Mouse (Mus musculus) stomach, postnatal 0 days (tissue): Measurements from ENCODE around the gene Csdc2. TPM values are rescaled to one million over a fixed set of nuclear protein-coding genes. Genes with fewer than 3 reads are reported as not detected.

Source experiments
- ATAC-seq: fragments of 200-750 bp; cut with Nextera tagmentation; 2 replicates; pipeline ENCODE4 v1.8.0; 2017; ENCODE audit not compliant: low FRiP score, low TSS enrichment
- DNase-seq: peaks from one replicate; pipeline ENCODE4 v3.0.0-alpha.2; 2016; ENCODE audit warnings: low spot score
- H3K27ac ChIP-seq: fragments of 300-500 bp; sonication (generic); replicated peaks from 2 replicates; pipeline ENCODE4 v1.5.1; 2014; ENCODE audit warnings: mild to moderate bottlenecking, control low read depth
- H3K27me3 ChIP-seq: fragments of 300-500 bp; sonication (generic); 2 replicates; pipeline ENCODE4 v1.6.1; 2014; ENCODE audit warnings: low read length; ENCODE audit not compliant: control insufficient read depth, insufficient read depth
- H3K36me3 ChIP-seq: fragments of 300-500 bp; sonication (generic); 2 replicates; pipeline ENCODE4 v1.6.1; 2014; ENCODE audit warnings: low read length, mixed read lengths; ENCODE audit not compliant: control insufficient read depth, insufficient read depth
- H3K4me1 ChIP-seq: fragments of 300-500 bp; sonication (generic); replicated peaks from 2 replicates; pipeline ENCODE4 v1.6.1; 2014; ENCODE audit warnings: antibody characterized with exemption; ENCODE audit not compliant: control insufficient read depth, insufficient read depth
- H3K4me2 ChIP-seq: fragments of 300-500 bp; sonication (generic); replicated peaks from 2 replicates; pipeline ENCODE4 v1.6.1; 2014; ENCODE audit warnings: low read depth, mild to moderate bottlenecking, control low read depth, moderate library complexity
- H3K4me3 ChIP-seq: fragments of 300-500 bp; sonication (generic); 2 replicates; pipeline ENCODE4 v1.5.1; 2014; ENCODE audit warnings: low read depth, low read length, control low read depth
- H3K9ac ChIP-seq: fragments of 300-500 bp; sonication (generic); 2 replicates; pipeline ENCODE4 v1.6.1; 2014; ENCODE audit warnings: mild to moderate bottlenecking, low read length, control low read depth, mixed read lengths
- H3K9me3 ChIP-seq: fragments of 300-500 bp; sonication (generic); 2 replicates; pipeline ENCODE4 v1.6.1; 2016; ENCODE audit warnings: low read length; ENCODE audit not compliant: control insufficient read depth
- CTCF ChIP-seq: IDR thresholded peaks from 2 replicates; pipeline ENCODE4 v1.5.1; 2016; ENCODE audit warnings: antibody characterized with exemption, low read depth, mild to moderate bottlenecking, moderate library complexity
- EP300 ChIP-seq: optimal IDR thresholded peaks from 2 replicates; pipeline ENCODE3; 2016; ENCODE audit warnings: antibody characterized with exemption
- WGBS: fragments of 180-500 bp; shearing (Covaris S2); extraction: QIAGEN DNeasy Blood & Tissue Kit; methylation state at CpG from one replicate; pipeline ENCODE4 v1.1.7; 2014; 5-methylcytosine and 5-hydroxymethylcytosine counted together
- polyA plus RNA-seq: library from polyadenylated mRNA; unstranded; fragments of >200 nt; fragmentation: Nextera tagmentation; extraction: Ambion mirVana; gene quantifications from 2 replicates; pipeline ENCODE4 v1.2.1, GENCODE M21; 2015

The Csdc2 gene
- polyA plus RNA-seq, 1 experiment from 2014 or later: 9.7 TPM

DNA sequence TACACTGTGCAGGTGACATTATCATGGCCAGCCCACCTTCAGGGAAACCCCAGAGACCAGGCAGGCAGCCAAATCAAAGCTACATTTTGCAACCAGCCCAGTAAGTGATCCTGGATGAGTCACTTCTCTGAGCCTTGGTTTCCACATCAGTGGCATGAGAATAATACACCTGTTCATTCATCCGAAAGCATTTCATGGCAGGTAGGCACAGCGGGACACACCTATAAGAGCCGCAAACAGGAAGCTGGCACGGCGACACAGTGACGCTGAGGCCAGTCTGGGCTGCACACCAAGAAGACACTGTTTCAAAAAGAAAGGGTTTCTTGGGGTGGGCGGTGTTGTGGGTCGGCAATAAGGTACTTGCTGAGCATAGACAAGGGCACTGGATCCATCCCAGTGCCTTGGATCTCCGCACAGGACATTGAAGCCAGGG lies 17.6 kb downstream of the Csdc2 start:
- Histone ChIP-seq H3K4me2 (no peak overlapping the region), H3K9me3 (no peaks in the 10 kb centered on the region), H3K4me1 (no peaks in the 10 kb centered on the region), H3K27me3 (no peaks in the 10 kb centered on the region), H3K36me3 (peaks cover 5% of the 10 kb centered on the region), H3K9ac (no peak overlapping the region), H3K4me3 (no peak overlapping the region), H3K27ac (no peak overlapping the region)
- 83% methylated on average over 9 of the region's 9 CpGs for WGBS
- TF ChIP-seq EP300: no peak
- no peak for TF ChIP-seq CTCF
- ATAC-seq: peak; percentile 10; the same call in 1 of the 2 replicates
- no peak for DNase-seq

DNA sequence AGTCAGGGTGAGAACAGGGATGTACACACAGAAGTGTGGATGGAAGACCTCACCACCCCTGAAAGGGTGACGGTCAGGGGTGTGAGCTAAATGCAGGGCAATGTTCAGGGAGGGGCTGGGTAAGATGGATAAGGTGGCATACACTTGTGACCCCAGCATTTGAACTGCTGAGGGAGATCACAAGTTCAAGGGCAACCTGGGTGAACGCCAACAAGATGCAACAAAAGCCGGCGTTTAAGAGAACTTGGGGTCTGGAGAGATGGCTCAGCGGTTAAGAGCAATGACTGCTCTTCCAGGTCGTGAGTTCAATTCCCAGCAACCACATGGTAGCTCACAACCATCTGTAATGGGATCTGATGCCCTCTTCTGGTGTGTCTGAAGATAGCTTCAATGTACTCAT lies 18.2 kb downstream of the Csdc2 start:
- no peak overlapping the region for H3K4me3 ChIP-seq
- H3K9ac ChIP-seq: no peak overlapping the region
- TF ChIP-seq EP300 (no peak), CTCF (no peak)
- H3K36me3 ChIP-seq: peaks cover 5% of the 10 kb centered on the region
- H3K27ac ChIP-seq: no peak overlapping the region
- no peak for DNase-seq
- no peak for ATAC-seq
- no peaks in the 10 kb centered on the region for H3K4me1 ChIP-seq
- WGBS: 86% methylated on average over 6 of the region's 6 CpGs
- no peaks in the 10 kb centered on the region for H3K27me3 ChIP-seq
- no peaks in the 10 kb centered on the region for H3K9me3 ChIP-seq
- H3K4me2 ChIP-seq: no peak overlapping the region

DNA sequence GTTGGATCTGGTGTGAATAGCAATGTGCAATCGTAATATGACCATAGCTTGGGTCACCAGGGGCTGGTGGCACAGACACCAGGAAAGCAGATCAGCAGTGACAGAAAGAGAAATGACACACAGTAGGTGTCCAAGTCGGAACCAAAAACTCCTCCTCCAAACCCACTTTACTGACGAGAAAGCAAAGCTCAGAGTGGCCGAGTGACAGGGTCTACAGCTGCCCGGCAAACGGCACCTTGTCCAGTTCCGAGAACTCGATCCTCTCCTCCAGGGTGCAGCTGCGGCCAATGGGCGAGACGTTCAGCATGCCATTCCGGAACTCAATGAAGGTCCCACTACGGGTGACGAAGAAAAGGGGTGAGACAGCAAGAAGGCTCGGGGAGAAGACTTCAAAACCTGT lies 18.9 kb downstream of the Csdc2 start:
- H3K4me3 ChIP-seq: no peak overlapping the region
- WGBS: 93% methylated on average over 15 of the region's 15 CpGs
- H3K27ac ChIP-seq: no peak overlapping the region
- ATAC-seq (no peak), DNase-seq (no peak)
- TF ChIP-seq EP300 (no peak), CTCF (no peak)
- no peaks in the 10 kb centered on the region for H3K27me3 ChIP-seq
- H3K4me2 ChIP-seq: no peak overlapping the region
- H3K36me3 ChIP-seq: peaks cover 5% of the 10 kb centered on the region
- H3K4me1 ChIP-seq: no peaks in the 10 kb centered on the region
- H3K9me3 ChIP-seq: no peaks in the 10 kb centered on the region
- no peak overlapping the region for H3K9ac ChIP-seq

DNA sequence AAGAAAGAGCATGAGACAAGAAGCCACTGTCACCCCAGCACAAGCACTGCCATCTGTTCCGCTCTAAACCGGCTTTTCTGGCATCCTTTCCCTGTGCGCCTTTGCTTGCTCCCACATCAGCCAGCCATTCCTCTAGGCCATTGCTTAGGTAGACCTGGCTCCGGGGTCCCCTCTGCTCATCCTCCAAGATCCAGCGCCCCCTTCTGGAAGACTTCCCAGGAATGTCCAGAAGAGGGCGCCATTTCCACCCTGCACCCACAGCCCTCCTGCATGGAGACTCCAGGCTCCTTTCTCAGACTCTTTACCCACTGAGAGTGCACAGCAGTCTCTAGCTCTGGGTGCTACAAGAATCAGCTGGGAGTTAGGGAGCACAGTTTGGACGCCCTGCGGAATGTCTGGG lies 19.9 kb downstream of the Csdc2 start:
- peak; percentile 64 for DNase-seq
- 60% methylated on average over 8 of the region's 8 CpGs for WGBS
- ATAC-seq: no peak

DNA sequence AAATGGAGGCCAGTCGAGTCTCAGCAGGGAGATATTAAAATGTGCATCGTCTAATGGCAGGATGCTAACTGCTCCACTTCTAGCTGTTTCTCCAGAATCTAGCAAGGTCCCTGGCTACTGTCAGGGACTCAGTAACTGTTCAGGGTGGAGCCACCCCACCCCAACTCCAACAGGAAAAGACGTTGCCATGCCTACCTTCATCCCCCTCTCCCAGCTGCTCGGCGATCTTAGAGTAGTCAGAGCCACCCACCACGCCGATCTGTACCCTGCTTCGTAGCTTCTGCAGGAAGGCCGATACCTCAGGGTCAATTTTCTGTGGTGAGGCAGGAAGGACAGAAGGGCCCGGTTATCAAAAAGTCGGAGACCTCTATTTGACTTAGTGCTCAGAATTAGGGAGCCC lies 21.0 kb downstream of the Csdc2 start:
- 80% methylated on average over 11 of the region's 11 CpGs for WGBS
- H3K36me3 ChIP-seq: peaks cover 5% of the 10 kb centered on the region

More for the DNA sequence above, 19.9 kb downstream of the Csdc2 start:
- H3K27me3 ChIP-seq: no peaks in the 10 kb centered on the region
- peaks cover 5% of the 10 kb centered on the region for H3K36me3 ChIP-seq
- no peak overlapping the region for H3K4me3 ChIP-seq
- H3K9me3 ChIP-seq: no peaks in the 10 kb centered on the region
- no peaks in the 10 kb centered on the region for H3K4me1 ChIP-seq
- H3K9ac ChIP-seq: no peak overlapping the region
- no peak overlapping the region for H3K4me2 ChIP-seq
- no peak for TF ChIP-seq EP300
- peak; percentile 93 for TF ChIP-seq CTCF
- H3K27ac ChIP-seq: no peak overlapping the region

DNA sequence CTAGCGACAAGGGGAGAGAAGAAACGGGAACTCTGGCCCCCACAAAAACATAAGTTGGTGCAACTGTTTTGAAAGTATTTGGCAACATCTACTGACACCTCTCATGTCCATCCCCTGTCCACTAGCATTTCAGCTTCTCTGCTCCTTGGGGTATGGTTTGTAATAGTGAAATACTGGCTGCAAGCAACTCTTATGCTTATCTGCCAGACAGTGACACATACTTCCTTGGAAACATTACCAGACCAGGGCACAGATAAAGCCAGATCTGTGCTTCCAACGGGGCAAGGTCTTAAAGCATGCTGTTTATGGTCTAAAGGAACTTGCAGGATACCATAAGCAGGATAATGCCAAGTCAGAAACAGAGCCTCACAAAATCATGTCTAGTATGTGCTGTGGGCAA lies 22.3 kb downstream of the Csdc2 start:
- H3K4me2 ChIP-seq: no peak overlapping the region
- TF ChIP-seq EP300: no peak
- TF ChIP-seq CTCF: no peak
- no peaks in the 10 kb centered on the region for H3K4me1 ChIP-seq
- no peak overlapping the region for H3K4me3 ChIP-seq
- H3K9ac ChIP-seq: no peak overlapping the region
- 73% methylated on average over 3 of the region's 3 CpGs for WGBS
- H3K27ac ChIP-seq: no peak overlapping the region
- DNase-seq (no peak), ATAC-seq (no peak)
- H3K9me3 ChIP-seq: no peaks in the 10 kb centered on the region
- no peaks in the 10 kb centered on the region for H3K27me3 ChIP-seq
- peaks cover 5% of the 10 kb centered on the region for H3K36me3 ChIP-seq

More for the DNA sequence above, 21.0 kb downstream of the Csdc2 start:
- Histone ChIP-seq H3K4me1 (no peaks in the 10 kb centered on the region), H3K27ac (no peak overlapping the region), H3K4me2 (no peak overlapping the region), H3K9ac (no peak overlapping the region), H3K27me3 (no peaks in the 10 kb centered on the region), H3K4me3 (no peak overlapping the region), H3K9me3 (no peaks in the 10 kb centered on the region)
- TF ChIP-seq EP300 (no peak), CTCF (no peak)
- ATAC-seq (no peak), DNase-seq (no peak)
